Mouse (Mus musculus): ENCODE measurements around the gene Cdh8.

The Cdh8 gene

GRCm38 (mm10) chr8:99415966-99416781 is at the start of gene Cdh8:
TSS of gene Cdh8 (minus strand) at chr8:99416471.
- DNase-seq (ENCODE audit: low spot score), result no peak

- no peak for DNase-seq (ENCODE audit: low spot score)
Observed at GRCm38 (mm10) chr8:99446506-99446905, 30.2 kb upstream of the Cdh8 start.

- DNase-seq (ENCODE audit: low spot score), result no peak
Observed at GRCm38 (mm10) chr8:99425901-99426300, 9.6 kb upstream of the Cdh8 start.

GRCm38 (mm10) chr8:99421516-99421915 is 5.2 kb upstream of the Cdh8 start:
- no peak for DNase-seq (ENCODE audit: low spot score)

GRCm38 (mm10) chr8:99419726-99420125 is 3.5 kb upstream of the Cdh8 start:
- DNase-seq (ENCODE audit: low spot score), result no peak

GRCm38 (mm10) chr8:99417456-99417855 is 1.2 kb upstream of the Cdh8 start:
- no peak for DNase-seq (ENCODE audit: low spot score)

GRCm38 (mm10) chr8:99415076-99415965 is 950 bp downstream of the Cdh8 start:
- DNase-seq (ENCODE audit: low spot score), result no peak

GRCm38 (mm10) chr8:99414483-99414921 is 1.8 kb downstream of the Cdh8 start:
- no peak for DNase-seq (ENCODE audit: low spot score)

GRCm38 (mm10) chr8:99413877-99414482 is 2.3 kb downstream of the Cdh8 start:
- no peak for DNase-seq (ENCODE audit: low spot score)

GRCm38 (mm10) chr8:99393908-99394307 is 22.4 kb downstream of the Cdh8 start:
- DNase-seq (ENCODE audit: low spot score), result no peak

GRCm38 (mm10) chr8:99370104-99370503 is 46.2 kb downstream of the Cdh8 start:
- DNase-seq (ENCODE audit: low spot score), result no peak

GRCm38 (mm10) chr8:99369166-99369565 is 47.1 kb downstream of the Cdh8 start:
- DNase-seq (ENCODE audit: low spot score), result no peak

GRCm38 (mm10) chr8:99368449-99368848 is 47.8 kb downstream of the Cdh8 start:
- no peak for DNase-seq (ENCODE audit: low spot score)

GRCm38 (mm10) chr8:99353923-99354322 is 62.3 kb downstream of the Cdh8 start:
- DNase-seq (ENCODE audit: low spot score), result no peak

GRCm38 (mm10) chr8:99353221-99353620 is 63.0 kb downstream of the Cdh8 start:
- no peak for DNase-seq (ENCODE audit: low spot score)

- DNase-seq (ENCODE audit: low spot score), result no peak
Observed at GRCm38 (mm10) chr8:99349456-99349855, 66.8 kb downstream of the Cdh8 start.

GRCm38 (mm10) chr8:99348618-99349017 is 67.7 kb downstream of the Cdh8 start:
- DNase-seq (ENCODE audit: low spot score), result no peak

- DNase-seq (ENCODE audit: low spot score), result no peak
Observed at GRCm38 (mm10) chr8:99339310-99339709, 77.0 kb downstream of the Cdh8 start.

- no peak for DNase-seq (ENCODE audit: low spot score)
Observed at GRCm38 (mm10) chr8:99327559-99327958, 88.7 kb downstream of the Cdh8 start.

GRCm38 (mm10) chr8:99314561-99314960 is 101.7 kb downstream of the Cdh8 start:
- no peak for DNase-seq (ENCODE audit: low spot score)

- no peak for DNase-seq (ENCODE audit: low spot score)
Observed at GRCm38 (mm10) chr8:99304184-99304583, 112.1 kb downstream of the Cdh8 start.

GRCm38 (mm10) chr8:99290201-99290600 is 126.1 kb downstream of the Cdh8 start:
- no peak for DNase-seq (ENCODE audit: low spot score)

GRCm38 (mm10) chr8:99285103-99285502 is 131.2 kb downstream of the Cdh8 start:
- no peak for DNase-seq (ENCODE audit: low spot score)
